Mouse (Mus musculus): ENCODE results near the gene Clic5. TPM values are rescaled to one million over a fixed set of nuclear protein-coding genes. Genes with fewer than 3 reads are reported as not detected.

The Clic5 gene
- polyA plus RNA-seq, 1 experiment from 2014 or later: 16.6 TPM

DNA sequence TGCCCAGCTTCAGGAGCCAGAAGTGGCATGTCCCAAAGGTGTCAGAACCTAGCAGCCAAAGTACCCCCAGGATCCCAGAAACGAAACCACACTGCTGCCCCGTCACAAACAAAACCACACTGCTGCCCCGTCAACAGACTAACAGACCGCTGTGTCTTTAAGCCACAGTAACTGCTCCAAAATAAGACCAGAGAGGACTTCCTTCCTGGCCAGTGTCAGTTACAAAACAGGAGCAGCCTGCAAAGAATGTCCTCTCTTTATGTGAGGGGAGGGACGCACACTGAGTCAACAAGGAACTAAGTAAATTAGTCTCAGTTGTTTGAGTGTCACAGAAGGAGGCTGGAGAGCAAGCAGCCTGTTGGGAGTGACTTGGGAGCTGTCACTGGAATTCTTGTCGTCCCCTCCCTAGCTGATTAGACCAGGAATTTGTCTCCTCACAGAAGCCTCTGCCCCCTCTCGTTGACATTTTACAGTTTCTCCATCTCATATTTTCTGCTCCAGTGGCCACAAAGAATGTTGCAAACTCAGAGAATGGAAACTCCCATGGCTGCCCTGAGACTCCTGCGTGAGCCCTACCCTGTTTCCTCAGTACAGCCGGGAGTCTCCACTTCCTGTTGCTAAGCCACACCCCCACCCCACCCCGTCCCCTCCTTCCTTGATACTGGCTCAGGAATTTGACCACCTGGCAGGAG, 50.8 kb downstream of the Clic5 start:
- Histone ChIP-seq H3K27me3 (ENCODE audit: control insufficient read depth, insufficient read depth, low read length) (no peaks in the 10 kb centered on the region), H3K9me3 (replicated peaks; ENCODE audit: control insufficient read depth, low read length) (peaks cover 4% of the 10 kb centered on the region; the same call in 1 of the 2 replicates), H3K36me3 (ENCODE audit: control insufficient read depth, insufficient read depth) (0 out of 2 replicates have a peak, but pooled peaks cover 2% of the 10 kb centered on the region), H3K4me1 (ENCODE audit: control insufficient read depth, insufficient read depth, low read length) (peaks cover 15% of the 10 kb centered on the region), H3K4me2 (ENCODE audit: low read depth, low read length) (peak overlapping the region; percentile 56), H3K4me3 (ENCODE audit: low read length) (peak overlapping the region; percentile 25), H3K9ac (ENCODE audit: low read length) (peak overlapping the region; percentile 56), H3K27ac (ENCODE audit: low read length) (peak overlapping the region; percentile 85)
- 5% methylated on average over 10 of the region's 10 CpGs for WGBS
- ATAC-seq (replicated peaks; ENCODE audit: extremely low read depth, insufficient read depth, low FRiP score): peak; percentile 82

- WGBS: 100% methylated on average over 2 of the region's 2 CpGs
Observed at GRCm38 (mm10) chr17:44240742-44241141, 52.4 kb downstream of the Clic5 start.

GRCm38 (mm10) chr17:44244096-44244495, 55.7 kb downstream of the Clic5 start:
- peaks cover 5% of the 10 kb centered on the region for H3K4me1 ChIP-seq (ENCODE audit: control insufficient read depth, insufficient read depth, low read length)
- H3K9ac ChIP-seq (ENCODE audit: low read length): no peak overlapping the region
- peaks cover 4% of the 10 kb centered on the region; the same call in 1 of the 2 replicates for H3K9me3 ChIP-seq (replicated peaks; ENCODE audit: control insufficient read depth, low read length)
- WGBS: 58% methylated on average over 5 of the region's 5 CpGs
- H3K4me2 ChIP-seq (ENCODE audit: low read depth, low read length): no peak overlapping the region
- no peak overlapping the region for H3K27ac ChIP-seq (ENCODE audit: low read length)
- H3K4me3 ChIP-seq (ENCODE audit: low read length): no peak overlapping the region
- H3K36me3 ChIP-seq (ENCODE audit: control insufficient read depth, insufficient read depth): peaks cover 2% of the 10 kb centered on the region; the same call in 1 of the 2 replicates
- H3K27me3 ChIP-seq (ENCODE audit: control insufficient read depth, insufficient read depth, low read length): no peaks in the 10 kb centered on the region
- no peak for ATAC-seq (replicated peaks; ENCODE audit: extremely low read depth, insufficient read depth, low FRiP score)

More at GRCm38 (mm10) chr17:44240742-44241141, 52.4 kb downstream of the Clic5 start:
- no peaks in the 10 kb centered on the region for H3K27me3 ChIP-seq (ENCODE audit: control insufficient read depth, insufficient read depth, low read length)
- no peak overlapping the region for H3K27ac ChIP-seq (ENCODE audit: low read length)
- 0 out of 2 replicates have a peak, but pooled peaks cover 2% of the 10 kb centered on the region for H3K36me3 ChIP-seq (ENCODE audit: control insufficient read depth, insufficient read depth)
- ATAC-seq (replicated peaks; ENCODE audit: extremely low read depth, insufficient read depth, low FRiP score): no peak
- no peak overlapping the region for H3K4me2 ChIP-seq (ENCODE audit: low read depth, low read length)
- H3K4me1 ChIP-seq (ENCODE audit: control insufficient read depth, insufficient read depth, low read length): peaks cover 15% of the 10 kb centered on the region
- H3K4me3 ChIP-seq (ENCODE audit: low read length): no peak overlapping the region
- no peak overlapping the region for H3K9ac ChIP-seq (ENCODE audit: low read length)
- H3K9me3 ChIP-seq (replicated peaks; ENCODE audit: control insufficient read depth, low read length): peaks cover 4% of the 10 kb centered on the region; the same call in 1 of the 2 replicates

GRCm38 (mm10) chr17:44244625-44245024, 56.2 kb downstream of the Clic5 start:
- peaks cover 3% of the 10 kb centered on the region; the same call in 1 of the 2 replicates for H3K36me3 ChIP-seq (ENCODE audit: control insufficient read depth, insufficient read depth)
- no peak overlapping the region for H3K4me3 ChIP-seq (ENCODE audit: low read length)
- WGBS: 33% methylated on average over 7 of the region's 7 CpGs
- H3K9ac ChIP-seq (ENCODE audit: low read length): no peak overlapping the region
- peaks cover 4% of the 10 kb centered on the region; the same call in 1 of the 2 replicates for H3K9me3 ChIP-seq (replicated peaks; ENCODE audit: control insufficient read depth, low read length)
- no peak for ATAC-seq (replicated peaks; ENCODE audit: extremely low read depth, insufficient read depth, low FRiP score)
- no peaks in the 10 kb centered on the region for H3K27me3 ChIP-seq (ENCODE audit: control insufficient read depth, insufficient read depth, low read length)
- peaks cover 3% of the 10 kb centered on the region; the same call in 1 of the 2 replicates for H3K4me1 ChIP-seq (ENCODE audit: control insufficient read depth, insufficient read depth, low read length)
- no peak overlapping the region for H3K27ac ChIP-seq (ENCODE audit: low read length)
- no peak overlapping the region for H3K4me2 ChIP-seq (ENCODE audit: low read depth, low read length)

DNA sequence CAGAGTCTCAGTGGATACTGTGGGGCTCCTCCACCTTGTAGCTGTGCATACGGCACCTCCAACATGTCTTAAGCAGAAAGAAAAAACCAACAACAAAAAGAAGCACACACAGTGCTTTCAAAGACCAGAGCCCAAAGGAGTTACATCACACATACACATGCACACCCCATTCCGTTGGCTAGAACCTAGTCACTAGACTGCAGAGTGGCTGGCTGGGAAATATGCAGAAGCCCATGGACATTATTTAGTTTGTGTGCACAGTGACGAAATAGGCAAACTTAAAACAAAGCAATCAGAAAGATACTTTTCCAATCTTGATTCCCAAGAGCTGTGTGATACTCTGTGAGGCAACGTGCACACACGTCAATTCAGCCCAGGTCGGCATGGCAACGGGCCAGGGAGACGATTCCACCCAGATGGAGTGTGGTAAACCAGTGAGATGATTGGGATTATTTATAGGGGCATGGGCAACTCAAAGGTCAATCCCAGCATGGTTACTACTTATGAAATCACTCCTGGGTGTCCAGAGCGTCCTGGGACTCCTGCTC, 57.8 kb downstream of the Clic5 start:
- Histone ChIP-seq H3K4me2 (ENCODE audit: low read depth, low read length) (no peak overlapping the region), H3K4me1 (ENCODE audit: control insufficient read depth, insufficient read depth, low read length) (no peaks in the 10 kb centered on the region), H3K36me3 (ENCODE audit: control insufficient read depth, insufficient read depth) (peaks cover 14% of the 10 kb centered on the region), H3K9ac (ENCODE audit: low read length) (no peak overlapping the region), H3K4me3 (ENCODE audit: low read length) (no peak overlapping the region), H3K9me3 (replicated peaks; ENCODE audit: control insufficient read depth, low read length) (peaks cover 8% of the 10 kb centered on the region; the same call in 1 of the 2 replicates), H3K27me3 (ENCODE audit: control insufficient read depth, insufficient read depth, low read length) (no peaks in the 10 kb centered on the region), H3K27ac (ENCODE audit: low read length) (no peak overlapping the region)
- WGBS: 79% methylated on average over 9 of the region's 9 CpGs
- ATAC-seq (replicated peaks; ENCODE audit: extremely low read depth, insufficient read depth, low FRiP score): no peak

GRCm38 (mm10) chr17:44249544-44249943, 61.2 kb downstream of the Clic5 start:
- Histone ChIP-seq H3K4me2 (ENCODE audit: low read depth, low read length) (no peak overlapping the region), H3K4me3 (ENCODE audit: low read length) (no peak overlapping the region), H3K36me3 (ENCODE audit: control insufficient read depth, insufficient read depth) (peaks cover 14% of the 10 kb centered on the region), H3K9me3 (replicated peaks; ENCODE audit: control insufficient read depth, low read length) (peaks cover 8% of the 10 kb centered on the region; the same call in 1 of the 2 replicates), H3K27ac (ENCODE audit: low read length) (no peak overlapping the region), H3K27me3 (ENCODE audit: control insufficient read depth, insufficient read depth, low read length) (no peaks in the 10 kb centered on the region), H3K9ac (ENCODE audit: low read length) (no peak overlapping the region), H3K4me1 (ENCODE audit: control insufficient read depth, insufficient read depth, low read length) (no peaks in the 10 kb centered on the region)
- no peak for ATAC-seq (replicated peaks; ENCODE audit: extremely low read depth, insufficient read depth, low FRiP score)
- WGBS: 73% methylated on average over 4 of the region's 4 CpGs

- Histone ChIP-seq H3K4me1 (ENCODE audit: control insufficient read depth, insufficient read depth, low read length) (no peaks in the 10 kb centered on the region), H3K4me3 (ENCODE audit: low read length) (no peak overlapping the region), H3K9ac (ENCODE audit: low read length) (no peak overlapping the region), H3K36me3 (ENCODE audit: control insufficient read depth, insufficient read depth) (peaks cover 14% of the 10 kb centered on the region), H3K9me3 (replicated peaks; ENCODE audit: control insufficient read depth, low read length) (peaks cover 8% of the 10 kb centered on the region; the same call in 1 of the 2 replicates), H3K27me3 (ENCODE audit: control insufficient read depth, insufficient read depth, low read length) (no peaks in the 10 kb centered on the region), H3K4me2 (ENCODE audit: low read depth, low read length) (no peak overlapping the region), H3K27ac (ENCODE audit: low read length) (no peak overlapping the region)
- no peak for ATAC-seq (replicated peaks; ENCODE audit: extremely low read depth, insufficient read depth, low FRiP score)
- 53% methylated on average over 3 of the region's 3 CpGs for WGBS
Observed at GRCm38 (mm10) chr17:44252653-44253052, 64.3 kb downstream of the Clic5 start.

DNA sequence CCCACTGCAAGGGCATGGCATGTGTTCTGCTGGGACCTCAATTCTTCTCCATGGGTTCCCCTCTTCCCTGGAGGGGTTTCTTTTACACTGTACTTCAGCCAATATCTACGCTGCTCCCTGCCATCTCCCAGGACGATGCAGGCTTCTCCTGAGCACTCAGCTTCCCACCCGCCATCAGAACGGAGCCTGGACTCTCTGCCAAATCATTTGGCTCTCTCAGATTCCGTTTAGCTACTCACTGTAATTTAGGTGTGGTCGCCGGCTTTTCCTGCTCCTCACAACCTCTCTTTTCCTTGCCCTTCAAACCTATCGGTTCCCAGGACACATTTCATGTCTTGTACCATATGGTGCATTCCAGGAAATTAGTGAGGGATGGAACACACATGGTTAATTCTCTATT, 66.3 kb downstream of the Clic5 start:
- Histone ChIP-seq H3K4me1 (ENCODE audit: control insufficient read depth, insufficient read depth, low read length) (no peaks in the 10 kb centered on the region), H3K27me3 (ENCODE audit: control insufficient read depth, insufficient read depth, low read length) (no peaks in the 10 kb centered on the region), H3K9me3 (replicated peaks; ENCODE audit: control insufficient read depth, low read length) (peaks cover 8% of the 10 kb centered on the region; the same call in 1 of the 2 replicates), H3K4me3 (ENCODE audit: low read length) (no peak overlapping the region), H3K36me3 (ENCODE audit: control insufficient read depth, insufficient read depth) (peaks cover 13% of the 10 kb centered on the region), H3K9ac (ENCODE audit: low read length) (no peak overlapping the region), H3K27ac (ENCODE audit: low read length) (no peak overlapping the region), H3K4me2 (ENCODE audit: low read depth, low read length) (no peak overlapping the region)
- WGBS: 59% methylated on average over 8 of the region's 8 CpGs
- ATAC-seq (replicated peaks; ENCODE audit: extremely low read depth, insufficient read depth, low FRiP score): no peak

DNA sequence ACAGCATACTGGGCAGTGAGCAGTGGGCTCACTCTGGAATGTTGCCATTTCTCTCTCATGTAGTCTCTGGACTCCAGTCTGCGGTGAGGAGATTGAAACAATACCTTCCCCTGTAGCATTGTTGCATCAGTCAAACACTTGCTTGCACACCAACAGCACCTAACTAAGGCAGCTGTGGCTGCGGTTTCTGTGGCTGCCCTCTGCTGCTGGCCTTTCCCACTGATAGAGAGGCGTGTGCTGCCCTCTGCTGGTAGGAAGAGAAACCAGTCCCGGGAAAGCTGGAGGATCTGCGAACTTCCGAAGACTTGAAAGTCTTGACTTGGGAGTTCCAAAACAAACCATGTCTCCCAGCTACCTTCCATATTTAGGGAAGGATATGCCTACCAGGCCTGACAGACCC, 68.2 kb downstream of the Clic5 start:
- H3K4me1 ChIP-seq (ENCODE audit: control insufficient read depth, insufficient read depth, low read length): no peaks in the 10 kb centered on the region
- H3K4me3 ChIP-seq (ENCODE audit: low read length): no peak overlapping the region
- WGBS: 3% methylated on average over 6 of the region's 6 CpGs
- ATAC-seq (replicated peaks; ENCODE audit: extremely low read depth, insufficient read depth, low FRiP score): peak; percentile 42; the same call in 1 of the 2 replicates
- no peak overlapping the region for H3K4me2 ChIP-seq (ENCODE audit: low read depth, low read length)
- H3K27me3 ChIP-seq (ENCODE audit: control insufficient read depth, insufficient read depth, low read length): no peaks in the 10 kb centered on the region
- no peaks in the 10 kb centered on the region for H3K36me3 ChIP-seq (ENCODE audit: control insufficient read depth, insufficient read depth)
- H3K27ac ChIP-seq (ENCODE audit: low read length): no peak overlapping the region
- H3K9ac ChIP-seq (ENCODE audit: low read length): no peak overlapping the region
- H3K9me3 ChIP-seq (replicated peaks; ENCODE audit: control insufficient read depth, low read length): no peaks in the 10 kb centered on the region

Data from heart, embryonic 16.5 days (tissue).